Mouse (Mus musculus) stomach, embryonic 14.5 days (tissue): Measurements from ENCODE around the gene Cldnd1. TPM values are rescaled to one million over a fixed set of nuclear protein-coding genes. Genes with fewer than 3 reads are reported as not detected.

Source experiments
- ATAC-seq: fragments of 200-750 bp; cut with Nextera tagmentation; 2 replicates; pipeline ENCODE4 v1.8.0; 2017; ENCODE audit warnings: low read depth, moderate TSS enrichment; ENCODE audit not compliant: insufficient number of reproducible peaks, insufficient read depth, low FRiP score
- H3K27ac ChIP-seq: fragments of 300-500 bp; sonication (generic); 2 replicates; pipeline ENCODE4 v1.5.1; 2014; ENCODE audit warnings: mild to moderate bottlenecking, low read length, moderate library complexity, mixed read lengths
- H3K27me3 ChIP-seq: fragments of 300-500 bp; sonication (generic); 2 replicates; pipeline ENCODE4 v1.6.1; 2014; ENCODE audit warnings: low read length, control low read depth, mixed read lengths; ENCODE audit not compliant: control insufficient read depth, insufficient read depth
- H3K36me3 ChIP-seq: fragments of 300-500 bp; sonication (generic); 2 replicates; pipeline ENCODE4 v1.6.1; 2014; ENCODE audit warnings: mild to moderate bottlenecking, control low read depth, low read length, moderate library complexity, mixed read lengths; ENCODE audit not compliant: control insufficient read depth, insufficient read depth
- H3K4me1 ChIP-seq: fragments of 300-500 bp; sonication (generic); 2 replicates; pipeline ENCODE4 v1.6.1; 2014; ENCODE audit warnings: low read length, control low read depth, mixed read lengths; ENCODE audit not compliant: control insufficient read depth, insufficient read depth
- H3K4me2 ChIP-seq: fragments of 300-500 bp; sonication (generic); replicated peaks from 2 replicates; pipeline ENCODE4 v1.6.1; 2014; ENCODE audit warnings: low read depth, low read length, control low read depth
- H3K4me3 ChIP-seq: fragments of 300-500 bp; sonication (generic); 2 replicates; pipeline ENCODE4 v1.5.1; 2014; ENCODE audit warnings: low read depth, low read length, control low read depth
- H3K9ac ChIP-seq: fragments of 300-500 bp; sonication (generic); replicated peaks from 2 replicates; pipeline ENCODE4 v1.6.1; 2014; ENCODE audit warnings: low read depth, mild to moderate bottlenecking, control low read depth, low read length, moderate library complexity, mixed read lengths
- H3K9me3 ChIP-seq: fragments of 300-500 bp; sonication (generic); 2 replicates; pipeline ENCODE4 v1.6.1; 2016; ENCODE audit warnings: low read depth, low read length, control low read depth; ENCODE audit not compliant: control insufficient read depth
- WGBS: fragments of 180-500 bp; shearing (Covaris S2); extraction: QIAGEN DNeasy Blood & Tissue Kit; methylation state at CpG from one replicate; pipeline ENCODE4 v1.1.7; 2014; 5-methylcytosine and 5-hydroxymethylcytosine counted together
- microRNA-seq: library from miRNA; unstranded; fragments of <30 nt; microRNA quantifications from one replicate; pipeline ENCODE4, GENCODE M21; 2016
- polyA plus RNA-seq: library from polyadenylated mRNA; unstranded; fragments of >200 nt; fragmentation: Nextera tagmentation; extraction: Ambion mirVana; gene quantifications from 2 replicates; pipeline ENCODE4 v1.2.1, GENCODE M21; 2014

Gene Cldnd1
- polyA plus RNA-seq, 1 experiment from 2014 or later, result 128 TPM

DNA sequence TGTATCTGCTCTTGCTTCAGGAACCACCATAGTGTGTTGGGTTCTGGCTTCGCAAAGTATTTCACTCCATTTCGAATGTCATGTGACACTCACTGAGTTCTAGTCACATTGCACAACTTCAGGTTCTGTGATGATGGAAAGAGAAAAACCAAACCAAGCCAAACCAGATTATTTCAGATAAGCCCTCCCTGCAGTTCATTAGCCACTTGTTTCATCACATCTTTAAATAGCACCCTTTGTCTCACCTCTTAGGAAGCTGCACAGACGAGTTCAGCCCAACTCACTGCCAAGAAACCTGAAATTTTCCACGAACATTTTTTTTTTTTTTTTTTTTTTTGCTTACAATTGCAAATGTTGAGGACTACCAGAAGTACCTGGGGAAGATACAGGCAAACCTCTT is 19.0 kb downstream of the Cldnd1 start:
- no peak overlapping the region for H3K9ac ChIP-seq
- no peak overlapping the region for H3K4me2 ChIP-seq
- no peaks in the 10 kb centered on the region for H3K4me1 ChIP-seq
- H3K27me3 ChIP-seq, result no peaks in the 10 kb centered on the region
- no peak overlapping the region for H3K27ac ChIP-seq
- H3K4me3 ChIP-seq, result no peak overlapping the region
- WGBS, result 70% methylated on average over 4 of the region's 4 CpGs
- H3K36me3 ChIP-seq, result no peaks in the 10 kb centered on the region
- no peaks in the 10 kb centered on the region for H3K9me3 ChIP-seq
- ATAC-seq, result no peak

DNA sequence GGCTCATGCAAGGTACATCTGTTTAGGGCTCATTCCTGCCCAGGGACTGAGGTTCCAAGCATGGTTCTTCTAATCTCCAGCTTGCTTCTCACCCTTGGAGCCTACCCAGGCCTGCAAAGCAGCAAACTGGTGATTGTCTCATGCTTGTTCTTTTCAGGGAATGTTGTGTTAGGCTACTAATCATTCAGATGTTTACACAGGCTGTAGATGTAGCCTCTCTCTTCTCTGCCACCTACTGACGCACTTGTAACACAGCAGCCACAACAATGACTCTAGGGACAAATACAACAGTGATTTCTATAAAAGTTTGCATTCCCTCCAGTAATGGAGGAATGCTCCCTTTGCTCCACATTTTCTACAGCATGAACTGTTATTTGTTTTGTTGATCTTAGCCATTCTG is 23.6 kb downstream of the Cldnd1 start:
- Histone ChIP-seq H3K36me3 (no peaks in the 10 kb centered on the region), H3K4me3 (no peak overlapping the region), H3K27me3 (no peaks in the 10 kb centered on the region), H3K4me2 (no peak overlapping the region), H3K27ac (no peak overlapping the region), H3K9ac (no peak overlapping the region), H3K9me3 (no peaks in the 10 kb centered on the region), H3K4me1 (no peaks in the 10 kb centered on the region)
- WGBS, result 19% methylated on average over 1 of the region's 1 CpGs
- ATAC-seq, result peak; percentile 53; the same call in 1 of the 2 replicates

DNA sequence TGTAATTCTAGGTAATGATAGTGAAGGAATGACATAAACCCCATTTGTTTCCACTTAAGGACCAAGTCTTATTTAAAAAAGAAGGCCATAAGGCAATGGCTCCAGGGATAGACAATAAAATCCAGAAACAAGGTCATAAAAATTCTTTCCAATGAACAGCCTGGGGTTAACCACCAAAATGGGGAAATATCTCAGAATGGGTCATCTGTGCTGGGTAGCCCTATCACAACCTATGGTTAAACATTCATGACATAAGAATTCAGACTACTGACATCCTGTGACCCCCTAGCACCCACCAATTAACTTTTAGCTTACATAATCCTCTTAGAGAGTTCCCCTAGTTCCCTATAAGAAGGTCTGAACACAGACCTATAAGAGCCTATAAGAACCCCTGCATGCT is 28.5 kb downstream of the Cldnd1 start:
- Histone ChIP-seq H3K4me2 (no peak overlapping the region), H3K27ac (no peak overlapping the region), H3K9ac (no peak overlapping the region), H3K4me3 (no peak overlapping the region), H3K4me1 (no peaks in the 10 kb centered on the region), H3K9me3 (no peaks in the 10 kb centered on the region), H3K36me3 (no peaks in the 10 kb centered on the region), H3K27me3 (no peaks in the 10 kb centered on the region)
- ATAC-seq, result no peak

- Histone ChIP-seq H3K4me2 (no peak within 1 kb of the TSS), H3K27me3 (no peaks in the 10 kb centered on the region), H3K4me3 (no peak within 1 kb of the TSS), H3K9ac (no peak within 1 kb of the TSS), H3K4me1 (no peaks in the 10 kb centered on the region), H3K9me3 (no peaks in the 10 kb centered on the region), H3K27ac (no peak within 1 kb of the TSS), H3K36me3 (no peaks in the 10 kb centered on the region)
- WGBS, result 90% methylated on average over 1 of the region's 1 CpGs
- no peak for ATAC-seq
These were observed 35.4 kb downstream of the Cldnd1 start, which contains the start of gene Olfr172 for GRCm38 (mm10) chr16:58763076-58763475. Gene Olfr172 (minus strand): TSS chr16:58763176.

Small RNAs within 50 kb of the gene (microRNA-seq; reads per million reads assigned to microRNA genes)
- not detected for gene Gm27564

Other genes with a start within 250 kb of the Cldnd1 start
- gene St3gal6, start 203.7 kb upstream of the Cldnd1 start, polyA plus RNA-seq, result 9.7 and 11.1 TPM in 2 replicates
- not detected in 2 replicates for gene Gm813, start 110.9 kb upstream of the Cldnd1 start, polyA plus RNA-seq
- not detected in 2 replicates for gene E330017A01Rik, start 89.2 kb upstream of the Cldnd1 start, polyA plus RNA-seq
- gene Cpox, start 57.6 kb upstream of the Cldnd1 start, polyA plus RNA-seq, result 24.4 and 28.1 TPM in 2 replicates
- gene Gpr15, start 8.8 kb upstream of the Cldnd1 start, polyA plus RNA-seq, result 0.17 TPM in 1 of 2 replicates, not detected in the other
- not detected in 2 replicates for gene Olfr172, start 35.3 kb downstream of the Cldnd1 start, polyA plus RNA-seq
- not detected in 2 replicates for gene Olfr173, start 72.4 kb downstream of the Cldnd1 start, polyA plus RNA-seq
- not detected in 2 replicates for gene Olfr175-ps1, start 98.9 kb downstream of the Cldnd1 start, polyA plus RNA-seq
- not detected in 2 replicates for gene Olfr177, start 146.9 kb downstream of the Cldnd1 start, polyA plus RNA-seq
- gene Olfr178, start 164.2 kb downstream of the Cldnd1 start, polyA plus RNA-seq, result not detected in 2 replicates
- gene Olfr181, start 200.8 kb downstream of the Cldnd1 start, polyA plus RNA-seq, result not detected in 2 replicates
- not detected in 2 replicates for gene Olfr180, start 201.5 kb downstream of the Cldnd1 start, polyA plus RNA-seq